Mouse (Mus musculus): ENCODE measurements at regions not wholly inside any gene's neighbourhood (a gene's known extent, or its start where the extent isn't known, plus 50 kb on each side); places are given as distances from the start of the nearest gene placed in this dataset.

DNA sequence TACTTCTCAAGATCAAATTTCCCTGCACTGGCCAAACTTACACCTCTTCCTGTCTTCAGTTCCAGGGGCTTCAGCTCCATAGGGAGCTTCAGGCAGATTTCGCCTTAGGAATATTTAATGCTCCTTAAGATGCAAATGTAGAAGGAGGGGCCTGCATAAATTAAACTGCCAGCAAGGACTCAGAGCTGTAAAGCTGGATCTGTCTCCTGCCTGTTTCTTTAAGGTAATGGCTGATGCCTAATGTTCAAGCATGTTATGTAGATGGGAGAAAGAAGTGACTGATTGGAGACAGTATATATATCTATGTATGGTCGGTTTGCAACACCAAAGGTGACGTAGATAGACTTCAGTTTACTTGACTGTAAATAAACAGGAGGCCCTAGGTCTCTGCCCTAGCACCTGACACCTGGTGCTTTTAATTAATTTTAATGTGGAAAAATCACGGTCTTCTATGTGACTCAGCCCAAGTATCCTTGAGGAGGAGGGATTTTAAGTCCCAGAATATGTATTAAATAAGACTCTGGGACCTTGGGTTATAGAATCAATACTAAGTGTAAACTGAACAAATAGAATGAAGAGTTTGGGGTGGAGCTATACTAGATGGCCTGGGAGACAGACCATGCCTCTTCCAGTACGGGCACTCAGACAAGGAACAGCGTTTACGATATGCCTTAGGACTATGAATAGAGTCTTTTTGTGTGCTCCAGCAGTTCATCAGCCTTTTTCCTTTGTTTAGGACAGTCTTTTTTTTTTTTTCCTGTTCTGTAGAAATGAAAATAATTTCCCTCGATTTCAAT, 651.7 kb upstream of the Lmcd1 start:
- no peaks in the 10 kb centered on the region for H3K36me3 ChIP-seq
- H3K27ac ChIP-seq (replicated peaks), result no peak overlapping the region
- DNase-seq (ENCODE audit: low spot score), result no peak
- no peaks in the 10 kb centered on the region for H3K27me3 ChIP-seq (ENCODE audit: low read depth, poor library complexity, severe bottlenecking)
- H3K4me3 ChIP-seq, result no peak overlapping the region
- no peaks in the 10 kb centered on the region for H3K9me3 ChIP-seq (replicated peaks)
- WGBS, result 65% methylated on average over 8 of the region's 8 CpGs
- H3K4me1 ChIP-seq, result peaks cover 5% of the 10 kb centered on the region; the same call in 1 of the 2 replicates

DNA sequence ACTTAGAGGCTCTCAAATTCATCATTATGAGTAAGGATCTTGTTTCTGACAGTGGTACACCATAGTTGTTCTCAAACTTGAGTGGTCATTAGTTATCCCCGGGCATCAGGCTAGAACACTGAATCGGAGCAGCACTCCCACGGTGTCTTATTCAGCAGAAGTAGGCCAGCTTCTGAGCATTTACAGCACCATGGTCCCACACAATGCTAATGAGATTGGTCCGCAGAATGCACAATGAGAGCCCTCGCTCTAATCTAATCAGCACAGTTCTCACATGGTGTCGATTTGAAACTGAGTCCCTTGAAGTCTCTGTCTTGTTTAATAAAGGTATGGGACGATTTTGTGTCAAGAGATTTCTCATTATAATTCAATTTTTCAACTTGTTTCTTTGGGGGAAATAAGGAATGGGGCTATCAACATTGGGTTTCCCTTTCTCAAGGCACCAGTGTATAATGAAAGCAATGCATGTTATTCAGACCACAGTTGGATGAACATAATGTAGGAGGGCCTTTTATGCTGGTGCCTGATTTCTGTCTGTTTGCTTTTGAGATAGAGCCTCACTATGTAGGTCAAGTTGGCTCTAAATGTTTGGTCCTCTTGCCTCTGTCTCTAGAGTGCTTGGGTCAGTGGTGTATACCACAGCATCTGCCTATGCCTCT, 650.9 kb upstream of the Lmcd1 start:
- Histone ChIP-seq H3K36me3 (no peaks in the 10 kb centered on the region), H3K27me3 (ENCODE audit: low read depth, poor library complexity, severe bottlenecking) (no peaks in the 10 kb centered on the region), H3K9me3 (replicated peaks) (no peaks in the 10 kb centered on the region), H3K4me1 (peaks cover 5% of the 10 kb centered on the region; the same call in 1 of the 2 replicates), H3K4me3 (no peak overlapping the region), H3K27ac (replicated peaks) (no peak overlapping the region)
- WGBS, result 59% methylated on average over 7 of the region's 7 CpGs
- DNase-seq (ENCODE audit: low spot score), result no peak

DNA sequence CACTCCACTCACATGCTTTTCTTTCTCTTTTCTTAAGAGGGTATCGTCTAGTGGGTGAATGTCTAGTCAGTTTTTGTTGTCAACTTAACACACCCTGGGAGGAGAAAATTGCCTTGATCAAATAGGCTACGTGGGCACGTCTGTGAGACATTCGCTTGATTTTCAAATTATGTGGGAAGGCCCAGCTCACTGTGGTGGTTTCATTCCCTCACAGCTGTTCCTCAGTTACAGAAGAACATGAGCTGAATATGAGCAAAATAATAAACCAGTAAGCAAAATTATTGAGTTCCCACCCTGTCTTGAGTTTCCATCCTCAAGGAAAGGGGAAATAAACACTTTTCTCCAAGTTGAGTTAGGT, 650.4 kb upstream of the Lmcd1 start:
- no peak for DNase-seq (ENCODE audit: low spot score)
- no peaks in the 10 kb centered on the region for H3K9me3 ChIP-seq (replicated peaks)
- WGBS, result 84% methylated on average over 4 of the region's 4 CpGs
- no peaks in the 10 kb centered on the region for H3K27me3 ChIP-seq (ENCODE audit: low read depth, poor library complexity, severe bottlenecking)
- no peak overlapping the region for H3K27ac ChIP-seq (replicated peaks)
- no peak overlapping the region for H3K4me3 ChIP-seq
- H3K36me3 ChIP-seq, result no peaks in the 10 kb centered on the region
- peaks cover 5% of the 10 kb centered on the region; the same call in 1 of the 2 replicates for H3K4me1 ChIP-seq

GRCm38 (mm10) chr6:111625501-111625900, 648.1 kb upstream of the Lmcd1 start:
- Histone ChIP-seq H3K4me1 (peaks cover 5% of the 10 kb centered on the region; the same call in 1 of the 2 replicates), H3K27me3 (ENCODE audit: low read depth, poor library complexity, severe bottlenecking) (no peaks in the 10 kb centered on the region), H3K9me3 (replicated peaks) (no peaks in the 10 kb centered on the region), H3K27ac (replicated peaks) (no peak overlapping the region), H3K36me3 (no peaks in the 10 kb centered on the region), H3K4me3 (no peak overlapping the region)
- DNase-seq (ENCODE audit: low spot score), result no peak

- 93% methylated on average over 3 of the region's 3 CpGs for WGBS
- no peaks in the 10 kb centered on the region for H3K9me3 ChIP-seq (replicated peaks)
- no peak overlapping the region for H3K27ac ChIP-seq (replicated peaks)
- no peaks in the 10 kb centered on the region for H3K27me3 ChIP-seq (ENCODE audit: low read depth, poor library complexity, severe bottlenecking)
- H3K36me3 ChIP-seq, result no peaks in the 10 kb centered on the region
- no peak for DNase-seq (ENCODE audit: low spot score)
- H3K4me1 ChIP-seq, result 0 out of 2 replicates have a peak, but pooled peaks cover 3% of the 10 kb centered on the region
- H3K4me3 ChIP-seq, result no peak overlapping the region
These were observed 620.8 kb upstream of the Lmcd1 start for GRCm38 (mm10) chr6:111652736-111653135.

- Histone ChIP-seq H3K27ac (replicated peaks) (no peak overlapping the region), H3K36me3 (no peaks in the 10 kb centered on the region), H3K9me3 (replicated peaks) (no peaks in the 10 kb centered on the region), H3K27me3 (ENCODE audit: low read depth, poor library complexity, severe bottlenecking) (no peaks in the 10 kb centered on the region), H3K4me3 (no peak overlapping the region), H3K4me1 (peaks cover 13% of the 10 kb centered on the region; the same call in 1 of the 2 replicates)
- no peak for DNase-seq (ENCODE audit: low spot score)
- 55% methylated on average over 2 of the region's 2 CpGs for WGBS
These were observed 613.6 kb upstream of the Lmcd1 start for GRCm38 (mm10) chr6:111659957-111660356.

- Histone ChIP-seq H3K27me3 (ENCODE audit: low read depth, poor library complexity, severe bottlenecking) (no peaks in the 10 kb centered on the region), H3K9me3 (replicated peaks) (no peaks in the 10 kb centered on the region), H3K27ac (replicated peaks) (no peak overlapping the region), H3K4me3 (no peak overlapping the region), H3K36me3 (no peaks in the 10 kb centered on the region), H3K4me1 (peaks cover 11% of the 10 kb centered on the region; the same call in 1 of the 2 replicates)
- DNase-seq (ENCODE audit: low spot score), result no peak
These were observed 609.0 kb upstream of the Lmcd1 start for GRCm38 (mm10) chr6:111664603-111665002.

DNA sequence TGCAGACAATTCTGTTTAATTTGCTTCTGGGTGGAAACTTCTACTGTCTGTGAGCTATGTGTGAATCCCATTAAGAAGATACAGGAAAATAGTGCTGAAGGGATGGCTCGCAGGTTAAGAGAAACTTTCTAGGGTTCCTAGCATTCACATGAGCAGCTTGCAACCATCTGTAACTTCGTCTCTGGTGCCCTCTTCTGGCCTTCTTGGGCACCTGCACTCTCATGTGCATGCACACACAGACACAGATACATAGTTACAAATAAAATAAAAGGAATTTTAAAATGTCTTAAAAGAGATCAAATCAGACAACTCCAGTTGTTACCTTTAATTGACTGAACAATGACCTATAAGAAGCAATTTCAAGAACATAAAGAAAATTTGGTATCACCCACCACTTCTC, 588.6 kb upstream of the Lmcd1 start:
- 70% methylated on average over 2 of the region's 2 CpGs for WGBS
- H3K27ac ChIP-seq (replicated peaks), result no peak overlapping the region
- no peak for DNase-seq (ENCODE audit: low spot score)
- H3K4me1 ChIP-seq, result no peaks in the 10 kb centered on the region
- H3K27me3 ChIP-seq (ENCODE audit: low read depth, poor library complexity, severe bottlenecking), result no peaks in the 10 kb centered on the region
- no peaks in the 10 kb centered on the region for H3K9me3 ChIP-seq (replicated peaks)
- no peak overlapping the region for H3K4me3 ChIP-seq
- H3K36me3 ChIP-seq, result no peaks in the 10 kb centered on the region

DNA sequence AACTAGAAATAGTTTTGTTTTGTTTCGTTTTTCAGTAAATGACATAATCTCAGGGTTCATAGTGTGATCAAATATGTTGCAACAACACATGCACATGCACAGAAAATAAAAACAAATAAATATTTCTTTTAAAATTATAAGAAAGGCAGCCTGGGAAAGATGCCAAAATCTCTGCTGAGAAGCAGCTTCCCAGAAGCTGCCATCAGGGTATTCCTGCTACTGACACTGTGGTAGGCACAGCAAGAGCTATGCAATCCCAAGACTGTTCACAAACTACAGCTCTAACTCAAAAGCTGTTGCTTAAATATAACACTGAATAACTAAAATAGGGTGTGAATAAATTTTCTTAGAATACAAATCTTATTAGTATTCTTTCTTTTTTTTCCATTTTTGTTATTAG, 570.7 kb upstream of the Lmcd1 start:
- 90% methylated on average over 1 of the region's 1 CpGs for WGBS

DNA sequence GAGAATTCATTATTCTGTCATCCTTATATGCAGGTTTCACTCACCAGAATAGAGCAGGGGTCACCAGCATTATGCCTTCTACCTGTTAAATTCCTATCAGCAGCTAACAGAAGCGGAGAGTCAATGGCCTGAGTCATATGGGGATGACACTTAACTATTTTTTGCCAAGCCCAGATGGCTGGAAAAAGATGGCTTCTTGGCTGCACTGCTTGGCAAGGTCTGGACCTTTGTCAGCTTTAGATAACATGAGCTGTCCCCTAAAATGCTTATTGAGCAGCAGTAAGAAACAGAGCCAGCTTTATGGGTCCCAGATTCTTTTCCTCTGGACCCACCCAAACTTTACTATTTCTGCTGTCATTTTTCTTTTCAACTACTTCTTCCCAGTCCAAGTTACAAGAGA, 565.3 kb upstream of the Lmcd1 start:
- Histone ChIP-seq H3K27me3 (ENCODE audit: low read depth, poor library complexity, severe bottlenecking) (no peaks in the 10 kb centered on the region), H3K36me3 (no peaks in the 10 kb centered on the region), H3K9me3 (replicated peaks) (no peaks in the 10 kb centered on the region), H3K27ac (replicated peaks) (no peak overlapping the region), H3K4me1 (no peaks in the 10 kb centered on the region), H3K4me3 (no peak overlapping the region)
- DNase-seq (ENCODE audit: low spot score), result no peak
- 76% methylated on average over 1 of the region's 1 CpGs for WGBS

More for the DNA sequence above, 570.7 kb upstream of the Lmcd1 start:
- Histone ChIP-seq H3K4me1 (no peaks in the 10 kb centered on the region), H3K27me3 (ENCODE audit: low read depth, poor library complexity, severe bottlenecking) (no peaks in the 10 kb centered on the region), H3K36me3 (no peaks in the 10 kb centered on the region), H3K27ac (replicated peaks) (no peak overlapping the region), H3K4me3 (no peak overlapping the region), H3K9me3 (replicated peaks) (no peaks in the 10 kb centered on the region)
- DNase-seq (ENCODE audit: low spot score), result no peak

DNA sequence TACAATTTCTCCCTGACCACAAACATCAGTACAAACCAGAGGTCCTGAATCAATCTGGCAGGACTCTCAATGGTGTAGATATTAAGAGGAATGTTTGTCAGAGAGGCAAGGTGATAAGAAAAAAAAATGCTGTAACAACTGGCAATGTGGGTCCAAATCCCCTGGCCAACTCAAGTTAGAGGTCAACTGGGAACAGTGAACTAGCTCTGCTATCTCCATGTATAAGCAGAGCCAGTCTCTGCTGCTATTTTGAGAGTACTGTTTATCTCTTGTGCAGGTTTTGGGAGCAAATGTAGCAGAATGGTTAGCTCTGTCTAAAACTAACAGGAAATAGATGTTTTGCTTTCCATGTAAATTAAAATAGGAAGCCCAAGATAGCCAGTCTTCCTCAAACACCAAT, 547.6 kb upstream of the Lmcd1 start:
- Histone ChIP-seq H3K4me3 (no peak overlapping the region), H3K9me3 (replicated peaks) (no peaks in the 10 kb centered on the region), H3K27ac (replicated peaks) (no peak overlapping the region), H3K36me3 (no peaks in the 10 kb centered on the region), H3K4me1 (no peaks in the 10 kb centered on the region), H3K27me3 (ENCODE audit: low read depth, poor library complexity, severe bottlenecking) (no peaks in the 10 kb centered on the region)
- no peak for DNase-seq (ENCODE audit: low spot score)

- no peak for DNase-seq (ENCODE audit: low spot score)
- no peak overlapping the region for H3K27ac ChIP-seq (replicated peaks)
- no peaks in the 10 kb centered on the region for H3K36me3 ChIP-seq
- no peak overlapping the region for H3K4me3 ChIP-seq
- no peaks in the 10 kb centered on the region for H3K4me1 ChIP-seq
- no peaks in the 10 kb centered on the region for H3K9me3 ChIP-seq (replicated peaks)
- H3K27me3 ChIP-seq (ENCODE audit: low read depth, poor library complexity, severe bottlenecking), result no peaks in the 10 kb centered on the region
These were observed 543.2 kb upstream of the Lmcd1 start for GRCm38 (mm10) chr6:111730381-111730780.

DNA sequence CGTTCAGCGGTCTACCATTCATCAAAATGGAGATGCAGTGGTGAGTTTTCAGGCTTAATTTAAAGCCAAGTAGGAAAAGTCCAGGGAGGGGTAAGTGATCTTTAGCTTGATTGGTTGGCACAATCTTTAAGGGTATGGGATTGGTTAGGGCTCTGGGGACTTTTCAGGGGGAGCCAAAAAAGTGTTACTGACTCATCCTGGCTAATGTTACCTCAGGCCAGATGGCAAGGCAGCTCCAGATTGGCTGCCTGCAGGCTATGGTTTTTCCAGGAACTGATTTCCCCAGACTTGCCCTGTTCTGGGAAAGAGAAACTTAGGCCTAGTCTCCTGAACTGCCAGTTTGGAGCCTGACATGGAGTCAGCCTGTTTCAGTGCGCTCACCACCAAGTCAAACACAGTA, 539.6 kb upstream of the Lmcd1 start:
- Histone ChIP-seq H3K27ac (replicated peaks) (no peak overlapping the region), H3K36me3 (no peaks in the 10 kb centered on the region), H3K9me3 (replicated peaks) (no peaks in the 10 kb centered on the region), H3K4me3 (no peak overlapping the region), H3K27me3 (ENCODE audit: low read depth, poor library complexity, severe bottlenecking) (no peaks in the 10 kb centered on the region), H3K4me1 (no peaks in the 10 kb centered on the region)
- 93% methylated on average over 3 of the region's 3 CpGs for WGBS
- DNase-seq (ENCODE audit: low spot score), result no peak
